Mouse (Mus musculus): ENCODE measurements around the gene Rce1. TPM values are rescaled to one million over a fixed set of nuclear protein-coding genes. Genes with fewer than 3 reads are reported as not detected.

Rce1 gene
- polyA plus RNA-seq, 1 experiment from 2014 or later: 50.9 TPM

- Histone ChIP-seq H3K9me3 (replicated peaks) (no peaks in the 10 kb centered on the region), H3K36me3 (ENCODE audit: poor library complexity, severe bottlenecking) (peaks cover 41% of the 10 kb centered on the region), H3K4me1 (peaks cover 33% of the 10 kb centered on the region), H3K9ac (no peak overlapping the region), H3K4me2 (no peak overlapping the region), H3K27me3 (no peaks in the 10 kb centered on the region), H3K4me3 (no peak overlapping the region), H3K27ac (no peak overlapping the region)
- no peak for ATAC-seq
- 98% methylated on average over 9 of the region's 9 CpGs for WGBS
These were observed 2.0 kb downstream of the Rce1 start for GRCm38 (mm10) chr19:4623419-4623818.

GRCm38 (mm10) chr19:4622780-4623179 is 2.7 kb downstream of the Rce1 start:
- ATAC-seq: no peak
- Histone ChIP-seq H3K27me3 (0 out of 2 replicates have a peak, but pooled peaks cover under 1% of the 10 kb centered on the region), H3K9me3 (replicated peaks) (no peaks in the 10 kb centered on the region), H3K4me3 (no peak overlapping the region), H3K4me2 (no peak overlapping the region), H3K9ac (no peak overlapping the region), H3K27ac (no peak overlapping the region), H3K36me3 (ENCODE audit: poor library complexity, severe bottlenecking) (peaks cover 41% of the 10 kb centered on the region), H3K4me1 (peaks cover 29% of the 10 kb centered on the region)
- 62% methylated on average over 5 of the region's 5 CpGs for WGBS

GRCm38 (mm10) chr19:4620721-4621120 is 4.7 kb downstream of the Rce1 start:
- no peak for ATAC-seq
- H3K4me3 ChIP-seq: no peak overlapping the region

GRCm38 (mm10) chr19:4619461-4619860 is 6.0 kb downstream of the Rce1 start:
- H3K9ac ChIP-seq: no peak overlapping the region
- WGBS: 80% methylated on average over 10 of the region's 10 CpGs

More at GRCm38 (mm10) chr19:4620721-4621120, 4.7 kb downstream of the Rce1 start:
- H3K36me3 ChIP-seq (ENCODE audit: poor library complexity, severe bottlenecking): peaks cover 41% of the 10 kb centered on the region
- no peak overlapping the region for H3K27ac ChIP-seq
- 0 out of 2 replicates have a peak, but pooled peaks cover 7% of the 10 kb centered on the region for H3K27me3 ChIP-seq
- peaks cover 26% of the 10 kb centered on the region for H3K4me1 ChIP-seq
- no peak overlapping the region for H3K4me2 ChIP-seq
- no peak overlapping the region for H3K9ac ChIP-seq
- no peaks in the 10 kb centered on the region for H3K9me3 ChIP-seq (replicated peaks)
- 89% methylated on average over 7 of the region's 7 CpGs for WGBS

GRCm38 (mm10) chr19:4618183-4618582 is 7.3 kb downstream of the Rce1 start:
- H3K36me3 ChIP-seq (ENCODE audit: poor library complexity, severe bottlenecking): peaks cover 40% of the 10 kb centered on the region
- no peak overlapping the region for H3K4me3 ChIP-seq
- H3K27me3 ChIP-seq: 0 out of 2 replicates have a peak, but pooled peaks cover 7% of the 10 kb centered on the region
- ATAC-seq: no peak
- H3K9ac ChIP-seq: no peak overlapping the region
- no peak overlapping the region for H3K4me2 ChIP-seq
- no peak overlapping the region for H3K27ac ChIP-seq
- no peaks in the 10 kb centered on the region for H3K9me3 ChIP-seq (replicated peaks)
- peaks cover 28% of the 10 kb centered on the region for H3K4me1 ChIP-seq
- WGBS: 30% methylated on average over 18 of the region's 18 CpGs

More at GRCm38 (mm10) chr19:4619461-4619860, 6.0 kb downstream of the Rce1 start:
- ATAC-seq: no peak
- Histone ChIP-seq H3K4me1 (peaks cover 22% of the 10 kb centered on the region), H3K36me3 (ENCODE audit: poor library complexity, severe bottlenecking) (peaks cover 41% of the 10 kb centered on the region), H3K27me3 (0 out of 2 replicates have a peak, but pooled peaks cover 7% of the 10 kb centered on the region), H3K9me3 (replicated peaks) (no peaks in the 10 kb centered on the region), H3K4me3 (no peak overlapping the region), H3K4me2 (no peak overlapping the region), H3K27ac (no peak overlapping the region)

- 0 out of 2 replicates have a peak, but pooled peaks cover 7% of the 10 kb centered on the region for H3K27me3 ChIP-seq
- peaks cover 40% of the 10 kb centered on the region for H3K36me3 ChIP-seq (ENCODE audit: poor library complexity, severe bottlenecking)
- ATAC-seq: no peak
- peaks cover 43% of the 10 kb centered on the region for H3K4me1 ChIP-seq
- H3K27ac ChIP-seq: peak overlapping the region; percentile 93; the same call in 1 of the 2 replicates
- peak overlapping the region; percentile 83 for H3K4me2 ChIP-seq
- WGBS: 40% methylated on average over 4 of the region's 4 CpGs
- H3K9ac ChIP-seq: no peak overlapping the region
- H3K9me3 ChIP-seq (replicated peaks): no peaks in the 10 kb centered on the region
- no peak overlapping the region for H3K4me3 ChIP-seq
These were observed 8.9 kb downstream of the Rce1 start for GRCm38 (mm10) chr19:4616546-4616945.

GRCm38 (mm10) chr19:4615151-4616093 is 10.0 kb downstream of the Rce1 start, which contains the start of gene Lrfn4:
Gene Lrfn4, minus strand, starts transcription at chr19:4615667.
- H3K4me2 ChIP-seq: peak within 1 kb of the TSS; percentile 83
- H3K36me3 ChIP-seq (ENCODE audit: poor library complexity, severe bottlenecking): peaks cover 38% of the 10 kb centered on the region
- peaks cover 43% of the 10 kb centered on the region for H3K4me1 ChIP-seq
- ATAC-seq: peak; percentile 96
- 0 out of 2 replicates have a peak, but pooled peaks cover 7% of the 10 kb centered on the region for H3K27me3 ChIP-seq
- H3K9ac ChIP-seq: peak within 1 kb of the TSS; percentile 97
- H3K4me3 ChIP-seq: peak within 1 kb of the TSS; percentile 87
- WGBS: under 1% methylated on average over 57 of the region's 87 CpGs
- H3K9me3 ChIP-seq (replicated peaks): no peaks in the 10 kb centered on the region
- H3K27ac ChIP-seq: peak within 1 kb of the TSS; percentile 93

- H3K9ac ChIP-seq: peak overlapping the region; percentile 97
- H3K36me3 ChIP-seq (ENCODE audit: poor library complexity, severe bottlenecking): peaks cover 43% of the 10 kb centered on the region
- no peak for ATAC-seq
- 33% methylated on average over 24 of the region's 49 CpGs for WGBS
- peak overlapping the region; percentile 87 for H3K4me3 ChIP-seq
- peak overlapping the region; percentile 83 for H3K4me2 ChIP-seq
- peaks cover 43% of the 10 kb centered on the region for H3K4me1 ChIP-seq
- 0 out of 2 replicates have a peak, but pooled peaks cover 7% of the 10 kb centered on the region for H3K27me3 ChIP-seq
- H3K27ac ChIP-seq: peak overlapping the region; percentile 93
- H3K9me3 ChIP-seq (replicated peaks): no peaks in the 10 kb centered on the region
These were observed 10.9 kb downstream of the Rce1 start for GRCm38 (mm10) chr19:4614305-4615150.

GRCm38 (mm10) chr19:4613464-4614304 is 11.8 kb downstream of the Rce1 start:
- H3K27ac ChIP-seq: peak overlapping the region; percentile 93; the same call in 1 of the 2 replicates
- no peak for ATAC-seq
- H3K27me3 ChIP-seq: 0 out of 2 replicates have a peak, but pooled peaks cover 7% of the 10 kb centered on the region
- H3K4me1 ChIP-seq: peaks cover 43% of the 10 kb centered on the region
- H3K9ac ChIP-seq: peak overlapping the region; percentile 97
- no peaks in the 10 kb centered on the region for H3K9me3 ChIP-seq (replicated peaks)
- peaks cover 47% of the 10 kb centered on the region for H3K36me3 ChIP-seq (ENCODE audit: poor library complexity, severe bottlenecking)
- H3K4me3 ChIP-seq: peak overlapping the region; percentile 87
- WGBS: 91% methylated on average over 33 of the region's 33 CpGs
- H3K4me2 ChIP-seq: peak overlapping the region; percentile 83

GRCm38 (mm10) chr19:4612181-4612961 is 13.1 kb downstream of the Rce1 start:
- 90% methylated on average over 19 of the region's 19 CpGs for WGBS
- Histone ChIP-seq H3K27ac (no peak overlapping the region), H3K4me2 (peak overlapping the region; percentile 83; the same call in 1 of the 2 replicates), H3K27me3 (0 out of 2 replicates have a peak, but pooled peaks cover 2% of the 10 kb centered on the region), H3K4me3 (no peak overlapping the region), H3K9me3 (replicated peaks) (no peaks in the 10 kb centered on the region), H3K36me3 (ENCODE audit: poor library complexity, severe bottlenecking) (peaks cover 47% of the 10 kb centered on the region), H3K9ac (peak overlapping the region; percentile 30), H3K4me1 (peaks cover 40% of the 10 kb centered on the region)
- no peak for ATAC-seq

Data from forebrain, embryonic 13.5 days (tissue).